Mouse (Mus musculus) left cerebral cortex, adult 2 months (tissue): ENCODE measurements at regions not wholly inside any gene's neighbourhood (a gene's known extent, or its start where the extent isn't known, plus 50 kb on each side); places are given as distances from the start of the nearest gene placed in this dataset.

ENCODE experiments used
- DNase-seq, 2 experiments: peaks; one replicate each; pipeline ENCODE4 v3.0.0; 2021 to 2022; ENCODE audit warnings: low spot score in 2 of 2, mixed read lengths in 1 of 2; ENCODE audit errors: extremely low spot score in 1 of 2
- H3K27ac ChIP-seq: fragments of 200-600 bp; 2 replicates; pipeline ENCODE4 v1.8.1; 2022
- H3K4me3 ChIP-seq: fragments of 200-600 bp; 2 replicates; pipeline ENCODE4 v1.8.1; 2022
- CTCF ChIP-seq: fragments of 200-600 bp; IDR thresholded peaks from 2 replicates; pipeline ENCODE4 v1.8.1; 2022; ENCODE audit warnings: antibody characterized with exemption, mild to moderate bottlenecking, moderate library complexity
- intact Hi-C: fragments of 180-260 bp; cut with DNase I; formaldehyde crosslinking; loops from one replicate; pipeline ENCODE4 v1.15.1; 2025

DNA sequence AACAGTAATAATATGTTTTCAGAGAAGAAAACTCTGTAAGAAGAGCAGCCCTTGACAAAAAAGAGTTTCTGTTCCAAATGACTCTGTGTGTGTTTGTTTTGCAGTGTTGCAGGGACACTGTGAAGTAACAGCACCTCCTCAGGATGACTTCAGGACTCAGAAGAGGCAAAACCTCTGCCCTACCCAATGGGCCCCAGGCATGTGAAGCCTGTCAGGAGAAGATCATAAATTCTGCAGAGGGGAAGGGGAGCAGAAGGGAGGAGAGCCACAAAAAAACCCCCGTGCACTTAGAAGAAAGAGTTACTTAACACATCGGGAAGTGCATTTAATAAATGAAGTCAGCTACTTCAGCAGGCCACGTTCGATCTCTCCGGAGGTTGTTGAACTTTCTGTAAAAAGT is 248.5 kb upstream of the Usp25 start:
- Histone ChIP-seq H3K27ac (no peak overlapping the region), H3K4me3 (no peak overlapping the region)
- intact Hi-C loops, result loop anchor here (5.0 kb wide), 2 partner anchors 393 to 563 kb away; partner anchors contain the start of gene Nrip1
- DNase-seq, result no peak
- TF ChIP-seq CTCF, result no peak

DNA sequence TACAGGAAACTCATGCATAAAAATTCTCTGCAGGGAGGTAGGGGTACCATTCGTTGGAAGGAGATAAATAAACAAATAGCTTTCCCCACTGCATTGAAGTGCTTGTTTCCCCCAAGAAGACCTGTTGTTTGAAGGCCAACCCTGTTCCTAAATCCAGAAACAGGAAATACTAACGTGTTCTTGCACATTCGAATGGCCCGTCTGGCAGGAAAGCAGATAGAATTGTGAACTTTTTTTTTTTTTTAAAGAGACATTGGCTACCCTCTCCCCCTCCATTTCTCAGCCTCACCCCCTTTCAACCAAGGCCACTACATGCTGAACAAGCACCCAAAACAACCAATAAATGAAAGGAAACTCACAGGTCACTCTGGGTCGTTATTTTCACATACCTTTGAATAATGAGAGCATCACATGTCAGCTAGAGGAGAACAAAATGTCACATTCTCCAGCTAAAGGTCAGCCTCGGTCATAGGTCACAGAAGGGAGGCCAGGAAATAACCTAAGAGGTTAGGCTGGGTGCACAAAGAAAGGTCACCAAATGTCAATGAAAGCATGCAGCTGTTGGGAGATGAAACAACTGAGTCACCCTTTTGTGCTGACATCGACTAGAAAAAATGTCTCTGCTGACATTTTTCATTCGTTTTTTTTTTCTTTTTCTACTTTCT is 250.8 kb upstream of the Usp25 start:
- Histone ChIP-seq H3K27ac (no peak overlapping the region), H3K4me3 (no peak overlapping the region)
- intact Hi-C loops, result no loop called here
- no peak for TF ChIP-seq CTCF
- no peak for DNase-seq

DNA sequence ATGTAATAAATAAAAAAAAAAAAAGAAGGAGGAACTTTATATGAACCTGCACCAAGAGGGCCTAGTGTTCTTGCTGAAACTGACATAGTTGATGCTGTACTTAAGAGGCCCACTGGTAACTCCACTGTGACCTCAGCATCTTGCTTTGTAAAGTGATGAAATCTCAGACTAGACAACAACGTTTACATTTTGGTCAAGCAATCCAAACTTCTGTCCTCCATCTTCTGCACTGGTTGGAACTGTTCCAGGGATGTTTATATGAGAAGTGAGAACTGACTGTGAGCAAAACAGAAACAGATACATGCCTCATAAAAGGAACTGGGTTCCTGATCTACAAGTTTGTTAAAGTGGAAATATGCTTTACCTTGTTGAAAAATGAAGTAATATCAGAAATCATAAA is 251.7 kb upstream of the Usp25 start:
- no peak for DNase-seq
- intact Hi-C loops, result no loop called here

DNA sequence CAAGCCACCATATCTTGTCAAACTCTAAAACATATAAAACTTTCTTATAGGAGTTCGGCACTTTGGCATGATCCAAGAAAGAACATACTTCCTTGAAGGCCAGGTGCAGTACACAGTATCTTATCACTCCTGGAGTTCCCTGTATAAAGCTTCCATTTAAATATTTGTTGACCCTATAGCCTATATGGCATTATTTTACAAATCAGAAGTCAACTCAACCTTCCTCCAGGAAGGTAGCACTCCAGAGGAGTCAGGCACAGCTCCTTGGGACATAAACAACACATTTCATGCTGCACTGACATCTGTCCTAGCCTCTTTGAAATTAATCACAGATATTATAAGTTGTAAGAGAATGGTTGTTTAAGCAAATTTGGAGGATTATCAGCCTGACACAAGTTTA is 252.5 kb upstream of the Usp25 start:
- Histone ChIP-seq H3K27ac (no peak overlapping the region), H3K4me3 (no peak overlapping the region)
- no peak for TF ChIP-seq CTCF
- DNase-seq, result no peak
- intact Hi-C loops, result no loop called here

More for the DNA sequence above, 251.7 kb upstream of the Usp25 start:
- Histone ChIP-seq H3K27ac (no peak overlapping the region), H3K4me3 (no peak overlapping the region)
- no peak for TF ChIP-seq CTCF

DNA sequence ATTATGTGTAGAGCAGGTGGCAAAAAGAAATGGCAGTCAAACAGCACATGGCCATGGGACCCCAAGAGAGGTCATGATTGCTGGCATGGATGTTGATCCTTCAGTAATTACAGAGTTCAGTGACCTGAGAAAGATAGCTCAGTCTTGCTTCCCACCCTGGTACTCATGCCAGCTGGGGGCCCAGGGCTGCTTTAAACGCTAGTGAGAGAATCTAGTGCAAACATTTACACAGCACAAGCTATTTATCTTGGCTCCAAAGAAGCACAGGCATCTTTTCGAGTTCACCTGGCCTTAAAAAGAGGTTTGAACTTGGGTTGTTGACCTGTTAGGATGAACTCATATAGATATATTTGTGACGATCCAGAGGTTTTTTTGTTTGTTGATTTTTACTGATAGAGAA is 258.6 kb upstream of the Usp25 start:
- intact Hi-C loops, result no loop called here
- TF ChIP-seq CTCF, result no peak

DNA sequence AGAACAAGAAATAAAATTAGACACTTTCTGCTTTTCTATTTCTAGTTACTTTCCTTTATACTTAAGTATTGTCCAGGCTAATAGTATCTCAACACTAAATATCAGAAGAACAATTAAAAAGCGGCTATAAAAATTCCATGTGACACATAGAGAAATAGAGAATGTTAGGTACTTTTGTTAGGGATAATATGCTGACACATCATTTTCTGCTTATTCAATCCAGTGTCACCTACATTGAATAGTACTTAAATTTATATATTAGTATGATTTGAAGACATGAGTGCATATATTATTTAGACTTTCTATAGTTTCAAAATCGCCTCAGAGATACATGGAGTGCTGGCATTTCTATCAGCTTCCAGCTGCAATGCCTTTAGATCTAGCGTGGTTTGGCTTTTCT is 267.1 kb upstream of the Usp25 start:
- DNase-seq, result no peak
- H3K27ac ChIP-seq, result no peak overlapping the region
- no peak for TF ChIP-seq CTCF
- H3K4me3 ChIP-seq, result no peak overlapping the region
- intact Hi-C loops, result no loop called here

More for the DNA sequence above, 258.6 kb upstream of the Usp25 start:
- no peak overlapping the region for H3K4me3 ChIP-seq
- no peak for DNase-seq
- no peak overlapping the region for H3K27ac ChIP-seq

DNA sequence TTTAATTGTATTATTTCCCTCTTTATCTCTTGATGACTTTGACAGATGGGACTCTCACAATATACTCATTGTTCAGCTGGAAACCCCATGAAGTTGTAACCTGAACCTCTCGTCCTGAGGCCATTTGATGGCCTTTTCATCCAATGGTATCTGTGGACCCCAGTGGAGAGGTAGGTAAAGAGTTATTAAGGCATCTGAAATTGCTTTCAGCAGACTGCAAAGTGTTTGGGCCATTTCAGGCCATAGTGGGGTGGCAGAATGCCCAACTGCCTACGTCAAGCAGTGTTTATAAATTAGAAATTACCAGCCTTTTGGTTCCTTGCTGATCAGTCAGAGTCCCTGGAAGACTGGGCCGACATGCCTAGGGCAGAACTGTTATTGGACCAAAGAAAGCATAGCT is 272.4 kb upstream of the Usp25 start:
- intact Hi-C loops, result no loop called here
- DNase-seq, result no peak
- Histone ChIP-seq H3K4me3 (no peak overlapping the region), H3K27ac (no peak overlapping the region)
- no peak for TF ChIP-seq CTCF

DNA sequence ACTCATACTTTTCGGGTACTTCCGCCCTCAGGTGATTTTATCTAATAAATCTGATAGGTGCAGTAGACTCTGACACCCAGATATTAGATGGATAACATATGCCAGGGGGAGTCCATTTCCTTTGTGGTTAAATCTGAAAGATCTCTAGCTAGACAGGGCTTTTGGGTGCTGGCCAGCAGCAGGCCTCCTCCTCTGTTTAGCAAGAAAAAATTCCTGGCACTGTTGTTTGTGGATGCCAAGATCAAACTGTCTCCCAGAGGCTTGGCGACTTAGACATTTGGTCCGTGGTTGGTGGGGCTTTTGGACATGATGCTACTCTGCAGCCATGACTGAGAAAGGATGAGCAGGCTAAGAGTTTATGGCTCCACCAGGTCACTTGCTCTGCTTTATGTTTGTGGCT is 287.5 kb upstream of the Usp25 start:
- Histone ChIP-seq H3K4me3 (no peak overlapping the region), H3K27ac (no peak overlapping the region)
- intact Hi-C loops, result no loop called here
- DNase-seq, result no peak
- no peak for TF ChIP-seq CTCF

DNA sequence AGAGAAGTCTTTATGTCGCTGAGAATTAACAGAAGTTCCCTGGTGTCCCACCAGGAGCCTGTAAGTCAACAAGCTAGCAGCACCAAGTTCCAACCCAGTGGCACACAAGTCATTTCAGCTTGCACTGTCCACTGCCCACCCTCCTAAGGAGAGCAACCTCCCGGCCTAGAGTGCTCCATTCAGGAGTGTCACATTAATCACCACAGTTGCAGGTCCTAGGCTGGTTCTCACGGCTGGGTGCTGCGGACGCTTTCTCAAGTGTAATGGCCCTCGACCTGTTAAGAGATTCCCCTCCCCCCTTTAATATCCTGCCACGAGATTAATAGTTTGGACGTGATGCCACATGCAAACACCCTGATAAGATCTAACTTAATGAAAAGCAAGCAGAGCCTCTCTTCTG is 288.2 kb upstream of the Usp25 start:
- H3K27ac ChIP-seq, result no peak overlapping the region
- intact Hi-C loops, result no loop called here
- no peak overlapping the region for H3K4me3 ChIP-seq
- no peak for DNase-seq
- TF ChIP-seq CTCF, result no peak

DNA sequence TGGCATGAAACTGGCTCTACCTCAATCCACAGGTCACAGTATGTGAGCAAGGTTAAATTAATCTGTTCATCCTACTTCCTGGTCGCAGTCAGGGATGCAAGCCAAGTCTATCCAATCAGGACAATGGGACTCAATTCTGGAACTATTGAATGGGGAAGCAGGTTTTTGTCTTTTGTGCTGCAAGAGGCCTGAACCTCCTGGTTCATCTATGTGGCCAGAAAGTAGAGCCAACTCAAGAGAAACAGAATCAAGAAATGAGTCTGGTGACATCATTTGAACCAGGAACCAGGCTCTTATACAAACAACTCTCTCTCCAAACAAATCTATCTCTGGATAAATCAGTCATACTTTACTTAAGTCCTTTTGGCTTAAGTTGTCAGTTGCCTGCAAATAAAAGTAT is 294.7 kb upstream of the Usp25 start:
- intact Hi-C loops, result no loop called here
- H3K4me3 ChIP-seq, result no peak overlapping the region
- TF ChIP-seq CTCF, result no peak
- H3K27ac ChIP-seq, result no peak overlapping the region
- DNase-seq, result no peak

DNA sequence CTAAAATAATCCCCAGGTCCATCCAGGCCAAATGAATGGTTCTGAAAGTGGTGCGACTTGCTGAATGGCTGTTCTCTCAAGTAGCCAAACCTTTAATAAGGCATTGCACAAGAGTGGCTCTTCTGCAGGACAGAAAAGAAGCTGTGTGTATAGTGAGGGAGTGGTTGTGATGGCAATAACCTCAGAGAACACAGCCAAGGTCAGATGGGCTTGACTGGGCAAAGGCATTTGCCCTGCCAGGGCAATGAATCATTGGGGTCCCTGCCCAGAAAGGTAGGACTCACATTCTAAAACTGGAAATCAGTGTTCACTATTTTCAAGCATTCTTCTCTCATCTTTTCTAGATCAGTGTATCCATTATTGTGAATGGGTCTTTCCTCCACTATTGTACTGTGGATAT is 295.4 kb upstream of the Usp25 start:
- Histone ChIP-seq H3K4me3 (no peak overlapping the region), H3K27ac (no peak overlapping the region)
- intact Hi-C loops, result no loop called here
- TF ChIP-seq CTCF, result no peak
- DNase-seq, result no peak

DNA sequence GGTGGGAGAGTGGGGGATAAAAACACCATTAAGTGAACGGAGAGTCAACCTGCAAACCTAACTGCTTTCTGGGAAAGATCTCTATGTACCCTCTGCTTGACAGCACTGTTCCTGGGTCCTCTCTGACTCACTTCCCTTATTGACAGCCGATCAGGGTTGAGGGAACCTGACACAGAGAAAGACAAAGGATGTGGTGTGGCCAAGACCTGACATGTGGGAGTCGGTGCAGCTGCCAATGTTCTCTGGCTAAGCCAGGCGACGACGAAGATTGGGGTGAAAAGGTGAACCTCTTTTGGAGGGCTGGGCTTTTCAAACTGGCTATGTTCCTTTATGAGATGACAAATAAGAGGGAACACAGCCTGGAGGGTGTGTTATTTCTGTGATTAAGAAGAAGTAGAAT is 318.6 kb upstream of the Usp25 start:
- no peak for TF ChIP-seq CTCF
- Histone ChIP-seq H3K27ac (no peak overlapping the region), H3K4me3 (no peak overlapping the region)
- intact Hi-C loops, result no loop called here
- no peak for DNase-seq

DNA sequence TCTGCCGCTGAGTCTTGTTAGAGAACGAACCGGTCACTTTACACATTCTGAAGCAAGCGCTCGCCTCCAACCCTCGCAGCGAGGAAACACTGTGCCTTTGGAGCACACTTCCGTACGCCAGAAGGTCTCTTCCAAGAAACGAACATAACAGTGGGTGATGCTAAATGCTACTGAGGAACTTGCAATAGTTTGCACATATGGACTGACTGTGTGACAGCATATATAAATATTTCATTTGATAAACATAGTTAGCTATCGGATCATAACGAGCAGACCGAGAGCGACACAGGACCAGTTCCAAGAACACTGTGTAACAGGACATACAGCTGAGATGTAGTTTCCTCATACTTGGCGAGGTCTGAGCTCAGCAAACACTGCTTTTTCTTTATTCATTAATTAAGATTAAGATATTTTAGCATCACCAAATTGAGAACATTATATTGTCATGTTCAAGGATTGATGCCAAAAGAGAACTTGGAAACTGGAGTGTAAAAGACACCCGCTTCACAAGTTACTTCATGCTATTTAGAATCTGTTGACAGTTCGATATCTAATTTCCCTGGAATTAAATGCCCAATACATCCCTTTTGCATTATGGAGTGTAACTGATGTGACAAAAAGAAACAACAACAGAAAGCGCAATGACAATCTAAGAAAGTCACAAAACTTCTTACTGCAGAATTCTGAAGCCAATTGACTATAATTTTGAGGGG is 314.3 kb upstream of the Nrip1 start:
- H3K27ac ChIP-seq, result no peak overlapping the region
- TF ChIP-seq CTCF, result no peak
- peak in 1 of 2 experiments; percentile 14 for DNase-seq
- intact Hi-C loops, result no loop called here
- H3K4me3 ChIP-seq, result peak overlapping the region; percentile 22
